ENCODE assay signal across 10 mouse cellular contexts in genomic region chr5:114964315-114964966, GRCm38 (mm10). TPM values are rescaled to one million over a fixed set of nuclear protein-coding genes. Genes with fewer than 3 reads are reported as not detected.
DNase-seq lines count a peak whose midpoint lies in the region; ATAC-seq and TF ChIP-seq lines count a peak whose summit lies in the region.
"Had no signal": no experiment of that assay in that cellular context is flagged by ENCODE, and none has a peak within 500 bp of the region (broad histone marks: within the 10 kb centered on the region; RNA-seq: fewer than 3 reads in every experiment).

No protein-coding gene starts in this region.

- intact Hi-C loops in heart, postnatal 36 days (cut with DNase I) = no loop called here

- no peak overlapping the region for H3K4me3 ChIP-seq in heart, postnatal 0 days (ENCODE audit: low read depth, low read length)
- H3K4me3 ChIP-seq in liver, embryonic 13.5 days (replicated peaks) = peak overlapping the region; percentile 23
- no peak overlapping the region for H3K4me3 ChIP-seq in stomach, postnatal 0 days (ENCODE audit: low read depth, low read length)
- H3K4me3 ChIP-seq: limb, embryonic 12.5 days had no signal

- peaks cover 16% of the 10 kb centered on the region for H3K4me1 ChIP-seq in heart, postnatal 0 days (ENCODE audit: control insufficient read depth, insufficient read depth)
- peaks cover 24% of the 10 kb centered on the region for H3K4me1 ChIP-seq in liver, embryonic 13.5 days (replicated peaks)
- no peaks in the 10 kb centered on the region; the same call in 1 of the 2 replicates for H3K4me1 ChIP-seq in stomach, postnatal 0 days (replicated peaks; ENCODE audit: control insufficient read depth, insufficient read depth)

- no peaks in the 10 kb centered on the region for H3K36me3 ChIP-seq in heart, postnatal 0 days (replicated peaks; ENCODE audit: control insufficient read depth, insufficient read depth, low read length)
- no peaks in the 10 kb centered on the region for H3K36me3 ChIP-seq in liver, embryonic 13.5 days
- H3K36me3 ChIP-seq in stomach, postnatal 0 days (ENCODE audit: control insufficient read depth, insufficient read depth, low read length) = no peaks in the 10 kb centered on the region
- H3K36me3 ChIP-seq: limb, embryonic 12.5 days had no signal

- no peak for TF ChIP-seq CTCF in heart, postnatal 0 days (IDR thresholded peaks at IDR 0.05; ENCODE audit: low read depth)
- no peak for TF ChIP-seq CTCF in stomach, postnatal 0 days (IDR thresholded peaks at IDR 0.05; ENCODE audit: low read depth)

- no peak overlapping the region for H3K27ac ChIP-seq in heart, postnatal 0 days (ENCODE audit: low read depth)
- H3K27ac ChIP-seq in liver, embryonic 13.5 days = peak overlapping the region; percentile 67
- peak overlapping the region; percentile 91 for H3K27ac ChIP-seq in stomach, postnatal 0 days (replicated peaks)
- H3K27ac ChIP-seq: limb, embryonic 12.5 days had no signal

- ATAC-seq in heart, postnatal 0 days (ENCODE audit: insufficient read depth, low read depth) = 0 out of 2 replicates have a peak, but pooled peaks have one; percentile 27
- peak; percentile 72 for ATAC-seq in liver, embryonic 13.5 days (ENCODE audit: low read depth)
- ATAC-seq in stomach, postnatal 0 days (ENCODE audit: low FRiP score, low TSS enrichment) = peak; percentile 66

- 47% methylated on average over 7 of the region's 7 CpGs for WGBS in heart, postnatal 0 days
- 41% methylated on average over 7 of the region's 7 CpGs for WGBS in liver, embryonic 13.5 days (ENCODE audit: insufficient replicate concordance)
- WGBS in stomach, postnatal 0 days = 31% methylated on average over 7 of the region's 7 CpGs

- no peaks in the 10 kb centered on the region for H3K9me3 ChIP-seq in heart, postnatal 0 days (replicated peaks; ENCODE audit: control insufficient read depth, low read length)
- H3K9me3 ChIP-seq in liver, embryonic 13.5 days (replicated peaks) = no peaks in the 10 kb centered on the region
- no peaks in the 10 kb centered on the region for H3K9me3 ChIP-seq in stomach, postnatal 0 days (ENCODE audit: control insufficient read depth, low read length)
- H3K9me3 ChIP-seq: limb, embryonic 12.5 days had no signal

- H3K4me2 ChIP-seq in heart, postnatal 0 days (ENCODE audit: low read depth, low read length) = peak overlapping the region; percentile 25; the same call in 1 of the 2 replicates
- H3K4me2 ChIP-seq in liver, embryonic 13.5 days = peak overlapping the region; percentile 44
- H3K4me2 ChIP-seq in stomach, postnatal 0 days (replicated peaks; ENCODE audit: low read depth) = peak overlapping the region; percentile 34; the same call in 1 of the 2 replicates
- H3K4me2 ChIP-seq: limb, embryonic 12.5 days had no signal

- H3K9ac ChIP-seq in heart, postnatal 0 days (replicated peaks; ENCODE audit: low read depth, low read length) = no peak overlapping the region
- H3K9ac ChIP-seq in liver, embryonic 13.5 days = no peak overlapping the region
- H3K9ac ChIP-seq in stomach, postnatal 0 days (ENCODE audit: low read length) = no peak overlapping the region
- H3K9ac ChIP-seq: limb, embryonic 12.5 days had no signal

- no peak for DNase-seq in heart, postnatal 0 days (ENCODE audit: low spot score)
- no peak for DNase-seq in heart, postnatal 36 days
- peak; percentile 75 for DNase-seq in kidney, adult 9 months
- DNase-seq in liver, embryonic 13.5 days = no peak
- DNase-seq in stomach, postnatal 0 days (ENCODE audit: low spot score) = peak; percentile 81
- DNase-seq in left cerebral cortex, adult 8-10 months (ENCODE audit: low spot score in 2 of 2) = no peak
- no peak for DNase-seq in adrenal gland, adult 18-20 months (ENCODE audit: low spot score in 2 of 2)
- DNase-seq in spleen, postnatal 36 days (ENCODE audit: low spot score in 2 of 2) = no peak

- TF ChIP-seq EP300 in heart, postnatal 0 days (IDR thresholded peaks at IDR 0.05; ENCODE audit: low read depth) = no peak
- no peak for TF ChIP-seq EP300 in stomach, postnatal 0 days (optimal IDR thresholded peaks at IDR 0.05)

- peaks cover 21% of the 10 kb centered on the region for H3K27me3 ChIP-seq in heart, postnatal 0 days (ENCODE audit: control insufficient read depth, insufficient read depth, low read length)
- peaks cover 20% of the 10 kb centered on the region for H3K27me3 ChIP-seq in liver, embryonic 13.5 days
- no peaks in the 10 kb centered on the region for H3K27me3 ChIP-seq in stomach, postnatal 0 days (ENCODE audit: control insufficient read depth, insufficient read depth, low read length)

RNA-seq across cellular contexts. Expression of gene Hnf1a, which starts 6.5 kb away (rescaled TPM):
- not detected in 2 replicates for total RNA-seq in heart, postnatal 0 days (2014; rRNA removed; ENCODE audit: low replicate concordance)
- not detected in 2 replicates for polyA plus RNA-seq in heart, postnatal 0 days (2015; fragmentation: Nextera tagmentation; extraction: Ambion mirVana)
- total RNA-seq in heart, postnatal 36 days (2021) = not detected
- polyA plus RNA-seq in liver, embryonic 13.5 days (2015; fragmentation: Nextera tagmentation; extraction: Ambion mirVana) = 2.4 and 2.9 TPM in 2 replicates
- 5.4 and 5.7 TPM in 2 replicates for polyA plus RNA-seq in stomach, postnatal 0 days (2015; fragmentation: Nextera tagmentation; extraction: Ambion mirVana)
- not detected for total RNA-seq in left cerebral cortex, adult 8-10 months (2022)
- total RNA-seq in adrenal gland, adult 18-20 months (2021) = not detected
- total RNA-seq: hematopoietic stem cell, adult 5-6 weeks had no signal
- polyA plus RNA-seq: limb, embryonic 12.5 days had no signal

RNA-seq across cellular contexts. Expression of gene 2210016L21Rik, which starts 22.5 kb away (rescaled TPM):
- 7.3 and 16.0 TPM in 2 replicates for total RNA-seq in heart, postnatal 0 days (2014; rRNA removed; ENCODE audit: low replicate concordance)
- polyA plus RNA-seq in heart, postnatal 0 days (2015; fragmentation: Nextera tagmentation; extraction: Ambion mirVana) = 32.2 and 32.6 TPM in 2 replicates
- total RNA-seq in heart, postnatal 36 days (2021) = 10 to 100 TPM; 29.9 to 30.1 TPM
- polyA plus RNA-seq in liver, embryonic 13.5 days (2015; fragmentation: Nextera tagmentation; extraction: Ambion mirVana) = 22.2 and 24.6 TPM in 2 replicates
- 39.2 and 49.8 TPM in 2 replicates for polyA plus RNA-seq in stomach, postnatal 0 days (2015; fragmentation: Nextera tagmentation; extraction: Ambion mirVana)
- 100 to 1,000 TPM; 192 to 228 (median 217) TPM for total RNA-seq in left cerebral cortex, adult 8-10 months (2022)
- total RNA-seq in adrenal gland, adult 18-20 months (2021) = 10 to 100 TPM; 36.7 to 39.0 TPM

RNA-seq across cellular contexts. Expression of gene Oasl1, which starts 41.4 kb away (rescaled TPM):
- total RNA-seq in heart, postnatal 0 days (2014; rRNA removed; ENCODE audit: low replicate concordance) = 5.6 and 9.4 TPM in 2 replicates
- 0.68 and 0.69 TPM in 2 replicates for polyA plus RNA-seq in heart, postnatal 0 days (2015; fragmentation: Nextera tagmentation; extraction: Ambion mirVana)
- total RNA-seq in heart, postnatal 36 days (2021) = 1 to 10 TPM; 1.0 to 1.8 TPM
- 0.52 and 0.54 TPM in 2 replicates for polyA plus RNA-seq in liver, embryonic 13.5 days (2015; fragmentation: Nextera tagmentation; extraction: Ambion mirVana)
- 14.1 and 14.6 TPM in 2 replicates for polyA plus RNA-seq in stomach, postnatal 0 days (2015; fragmentation: Nextera tagmentation; extraction: Ambion mirVana)
- under 1 TPM in 2 of 4 experiments, not detected in 2; 0.35 to 0.68 TPM for total RNA-seq in left cerebral cortex, adult 8-10 months (2022)
- 1 to 10 TPM in 1 of 2 experiments, under 1 TPM in 1; 0.74 to 1.2 TPM for total RNA-seq in adrenal gland, adult 18-20 months (2021)

RNA-seq across cellular contexts. Expression of gene Sppl3, which starts 46.5 kb away (rescaled TPM):
- 65.6 and 68.7 TPM in 2 replicates for total RNA-seq in heart, postnatal 0 days (2014; rRNA removed; ENCODE audit: low replicate concordance)
- 6.8 and 7.2 TPM in 2 replicates for polyA plus RNA-seq in heart, postnatal 0 days (2015; fragmentation: Nextera tagmentation; extraction: Ambion mirVana)
- total RNA-seq in heart, postnatal 36 days (2021) = 10 to 100 TPM; 33.0 to 35.8 TPM
- polyA plus RNA-seq in liver, embryonic 13.5 days (2015; fragmentation: Nextera tagmentation; extraction: Ambion mirVana) = 4.2 and 4.7 TPM in 2 replicates
- polyA plus RNA-seq in stomach, postnatal 0 days (2015; fragmentation: Nextera tagmentation; extraction: Ambion mirVana) = 25.2 and 39.8 TPM in 2 replicates
- total RNA-seq in left cerebral cortex, adult 8-10 months (2022) = 10 to 100 TPM; 83.7 to 90.3 (median 85.0) TPM
- total RNA-seq in adrenal gland, adult 18-20 months (2021) = 10 to 100 TPM; 40.0 to 44.0 TPM

Comparison
In these comparisons a context has a peak if more than half of its experiments do, and no peak if none do; other contexts are left out.
1. DNase-seq: peak in kidney, adult 9 months (single experiment) and stomach, postnatal 0 days (single experiment); none in heart, postnatal 0 days (single experiment), heart, postnatal 36 days (0 of 2), liver, embryonic 13.5 days (single experiment), left cerebral cortex, adult 8-10 months (0 of 2), adrenal gland, adult 18-20 months (0 of 2) and spleen, postnatal 36 days (0 of 2).
2. RNA of gene 2210016L21Rik, which starts 22.5 kb away (total RNA-seq): 192 to 228 TPM in left cerebral cortex, adult 8-10 months; 36.7 to 39.0 TPM in adrenal gland, adult 18-20 months, 29.9 to 30.1 TPM in heart, postnatal 36 days and 7.3 to 16.0 TPM in heart, postnatal 0 days; every median in the first group is over 4 times any median in the second.
3. Peak in every context shown above with its lines, with median percentiles within 50 percentile points of each other: ATAC-seq and H3K4me2 ChIP-seq.